Mouse (Mus musculus) megakaryocyte, embryonic 14.5 days (primary cell): ENCODE data around the gene Ociad1. TPM values are rescaled to one million over a fixed set of nuclear protein-coding genes. Genes with fewer than 3 reads are reported as not detected.
"Not testable (repeated sequence)": the region's sequence is repeated elsewhere in the genome, so short reads cannot be mapped to it uniquely, and the experiment has no call there.

ENCODE experiments used
- H3K27me3 ChIP-seq: replicated peaks from 2 replicates; pipeline ENCODE3; 2012; ENCODE audit warnings: inconsistent platforms
- H3K36me3 ChIP-seq: replicated peaks from 2 replicates; pipeline ENCODE3; 2012; ENCODE audit warnings: low read length, inconsistent platforms, mixed read lengths
- H3K4me1 ChIP-seq: 2 replicates; pipeline ENCODE4 v1.6.1; 2012; ENCODE audit warnings: inconsistent platforms
- H3K4me3 ChIP-seq: replicated peaks from 2 replicates; pipeline ENCODE3; 2012; ENCODE audit warnings: moderate library complexity, mild to moderate bottlenecking, inconsistent platforms
- H3K9me3 ChIP-seq: 2 replicates; pipeline ENCODE4 v1.6.1; 2012; ENCODE audit warnings: inconsistent platforms
- FLI1 ChIP-seq: IDR thresholded peaks from 2 replicates; pipeline ENCODE4 v1.6.1; 2012; ENCODE audit warnings: low read length, inconsistent platforms, mixed read lengths
- GATA1 ChIP-seq: IDR thresholded peaks from 3 replicates; pipeline ENCODE4 v1.6.1; 2012; ENCODE audit warnings: mixed read lengths, low read length, inconsistent platforms, borderline replicate concordance
- polyA plus RNA-seq: library from polyadenylated mRNA; stranded (reverse); fragments of >175 nt; gene quantifications from 2 replicates; pipeline ENCODE4 v1.2.3, GENCODE M21; 2012; ENCODE audit warnings: low replicate concordance; ENCODE audit not compliant: insufficient read depth

Ociad1 gene
- polyA plus RNA-seq, 1 experiment = 106 TPM

DNA sequence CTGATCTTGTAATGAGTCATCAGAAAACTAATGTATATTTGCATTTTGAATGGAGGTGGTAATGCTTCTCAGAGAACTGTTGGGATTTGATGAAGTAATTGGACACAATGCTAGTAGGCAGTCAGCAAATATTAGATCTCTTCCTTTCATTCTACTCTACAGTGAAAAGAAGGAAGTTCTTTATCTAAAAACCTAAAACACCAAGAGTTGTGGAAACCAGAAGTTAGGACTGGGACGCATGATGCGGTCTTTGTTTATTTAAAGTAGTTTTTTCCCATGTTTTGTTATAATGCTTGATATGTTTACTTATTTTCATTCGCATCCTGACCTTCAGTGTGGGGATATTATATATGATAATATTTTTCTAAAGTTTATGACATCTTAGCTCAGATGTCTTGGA, 14.7 kb downstream of the Ociad1 start:
- H3K9me3 ChIP-seq = no peaks in the 10 kb centered on the region
- peaks cover 22% of the 10 kb centered on the region for H3K4me1 ChIP-seq
- no peak for TF ChIP-seq GATA1
- TF ChIP-seq FLI1 = no peak
- H3K4me3 ChIP-seq = no peak overlapping the region
- no peaks in the 10 kb centered on the region for H3K27me3 ChIP-seq
- H3K36me3 ChIP-seq = peaks cover 97% of the 10 kb centered on the region

DNA sequence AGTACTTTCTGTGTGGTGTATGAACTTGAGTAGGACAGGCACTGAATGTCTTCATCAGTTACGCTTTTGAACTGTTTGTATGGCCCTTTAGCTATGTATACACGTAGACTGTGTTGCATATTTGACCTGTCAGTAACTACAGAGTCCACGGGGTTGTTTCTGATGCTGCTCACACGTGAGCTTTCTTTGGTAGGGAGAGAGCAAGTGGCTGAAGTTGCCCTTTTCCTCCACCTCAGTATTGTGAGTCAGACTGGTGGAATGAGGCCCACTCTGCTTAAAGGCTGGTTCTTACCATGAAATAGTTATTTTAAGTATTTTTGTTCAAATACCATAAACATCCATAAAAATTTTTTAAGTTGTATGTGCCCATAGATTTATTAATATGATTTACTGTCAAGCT, 16.9 kb downstream of the Ociad1 start:
- TF ChIP-seq GATA1 (no peak), FLI1 (no peak)
- peaks cover 96% of the 10 kb centered on the region for H3K36me3 ChIP-seq
- peaks cover 24% of the 10 kb centered on the region for H3K4me1 ChIP-seq
- H3K27me3 ChIP-seq = no peaks in the 10 kb centered on the region
- no peaks in the 10 kb centered on the region for H3K9me3 ChIP-seq
- no peak overlapping the region for H3K4me3 ChIP-seq

DNA sequence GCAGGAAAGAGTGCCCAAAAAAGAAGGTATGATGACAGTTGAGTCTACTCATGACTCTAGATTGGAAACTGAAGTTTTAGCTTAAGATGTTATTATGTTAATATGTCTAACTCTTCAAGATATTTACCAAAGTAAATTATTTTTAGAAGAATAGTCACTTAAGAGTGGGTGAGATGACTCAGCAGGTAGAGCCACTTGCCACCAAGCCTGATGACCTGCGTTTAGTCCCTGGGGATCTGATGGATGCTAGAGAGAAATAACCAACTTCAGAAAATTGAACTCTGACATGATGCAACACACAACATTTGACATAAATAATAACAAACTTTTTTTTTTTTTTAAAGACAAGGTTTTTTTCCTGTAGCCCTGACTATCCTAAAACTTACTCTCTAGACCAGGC, 17.8 kb downstream of the Ociad1 start:
- Histone ChIP-seq H3K36me3 (peaks cover 92% of the 10 kb centered on the region), H3K27me3 (no peaks in the 10 kb centered on the region), H3K4me3 (no peak overlapping the region), H3K9me3 (no peaks in the 10 kb centered on the region), H3K4me1 (peaks cover 29% of the 10 kb centered on the region)
- TF ChIP-seq GATA1 (no peak), FLI1 (no peak)

DNA sequence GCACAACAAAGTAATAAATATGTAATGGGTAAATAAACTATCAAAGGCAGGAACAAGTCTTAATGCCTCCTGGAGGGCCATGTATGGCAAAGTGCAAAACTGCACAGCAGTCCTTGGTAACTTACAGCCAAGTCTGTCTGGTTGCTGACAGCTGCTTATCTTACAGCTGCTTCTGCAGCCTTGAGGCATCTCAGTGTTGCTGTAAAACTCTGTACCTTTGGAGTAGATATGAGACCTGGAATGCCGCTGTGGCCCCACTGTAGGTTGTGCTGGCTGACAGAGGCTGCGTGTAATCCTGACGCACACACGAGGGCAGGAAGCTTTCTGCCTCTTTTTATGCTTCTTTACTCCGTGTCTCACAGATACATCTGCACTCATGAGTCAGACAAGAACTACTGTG, 18.9 kb downstream of the Ociad1 start:
- no peak overlapping the region for H3K4me3 ChIP-seq
- H3K27me3 ChIP-seq = no peaks in the 10 kb centered on the region
- H3K9me3 ChIP-seq = no peaks in the 10 kb centered on the region
- peaks cover 93% of the 10 kb centered on the region for H3K36me3 ChIP-seq
- TF ChIP-seq FLI1 (no peak), GATA1 (no peak)
- peaks cover 32% of the 10 kb centered on the region for H3K4me1 ChIP-seq

DNA sequence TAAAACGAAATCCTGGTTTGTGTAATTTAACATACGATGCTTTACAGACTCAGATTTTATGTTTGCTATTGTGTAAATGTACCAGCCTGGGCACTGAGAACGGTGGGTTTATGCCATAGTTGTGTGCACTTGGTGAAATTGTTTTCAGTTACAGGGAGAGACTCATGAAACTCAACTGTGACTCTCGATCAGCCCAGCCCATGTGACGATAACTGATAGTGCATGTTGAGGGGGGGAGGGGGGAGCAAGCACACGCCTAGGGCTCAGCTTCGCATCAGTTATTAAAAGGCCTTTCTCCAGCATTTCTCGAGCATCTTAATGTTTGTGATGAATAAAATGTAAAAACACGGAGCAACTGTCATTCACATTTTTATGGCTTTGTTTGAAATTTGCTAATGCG, 21.0 kb downstream of the Ociad1 start:
- peaks cover 92% of the 10 kb centered on the region for H3K36me3 ChIP-seq
- no peak for TF ChIP-seq FLI1
- no peak for TF ChIP-seq GATA1
- H3K4me3 ChIP-seq = no peak overlapping the region

DNA sequence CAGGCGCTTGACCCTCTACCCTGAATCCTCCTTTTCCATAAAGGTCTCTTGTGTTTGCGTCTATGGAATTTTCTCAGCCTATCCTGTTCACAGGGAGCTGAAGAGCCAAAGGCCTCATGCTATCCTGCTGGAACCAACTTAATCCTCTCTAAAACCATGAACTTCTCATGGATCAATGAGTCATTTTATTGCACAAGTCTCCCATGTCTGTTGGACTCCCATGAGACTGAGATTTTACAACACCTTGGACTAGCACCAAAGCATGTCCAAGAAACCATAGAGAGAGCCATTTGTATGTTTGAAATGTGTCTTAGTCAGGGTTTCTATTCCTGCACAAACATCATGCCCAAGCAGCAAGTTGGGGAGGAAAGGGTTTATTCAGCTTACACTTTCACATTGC, 22.1 kb downstream of the Ociad1 start:
- TF ChIP-seq GATA1 (no peak), FLI1 (no peak)
- Histone ChIP-seq H3K36me3 (peaks cover 92% of the 10 kb centered on the region), H3K9me3 (no peaks in the 10 kb centered on the region), H3K4me3 (no peak overlapping the region), H3K4me1 (peaks cover 19% of the 10 kb centered on the region), H3K27me3 (no peaks in the 10 kb centered on the region)

More for the DNA sequence above, 21.0 kb downstream of the Ociad1 start:
- no peaks in the 10 kb centered on the region for H3K27me3 ChIP-seq
- H3K4me1 ChIP-seq = peaks cover 23% of the 10 kb centered on the region
- no peaks in the 10 kb centered on the region for H3K9me3 ChIP-seq

DNA sequence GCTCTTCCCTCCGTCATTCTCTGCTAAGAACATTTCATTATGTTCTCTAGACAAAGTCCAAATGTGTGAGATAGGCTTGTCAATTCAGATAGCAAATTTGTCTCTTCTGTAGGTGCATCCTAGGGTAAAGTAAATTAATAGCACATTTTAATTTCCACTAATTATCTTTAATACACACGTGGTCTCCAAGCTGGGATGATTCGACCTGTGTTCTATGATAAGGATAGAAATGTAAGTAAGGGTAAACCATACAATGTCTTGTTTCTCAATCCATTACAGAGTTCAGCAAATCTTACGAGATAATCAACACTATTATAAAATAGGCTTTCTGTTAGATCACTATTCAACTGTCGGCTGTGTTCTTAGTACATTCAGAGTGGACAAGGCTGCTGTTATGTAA, 26.7 kb downstream of the Ociad1 start:
- Histone ChIP-seq H3K4me1 (peaks cover 22% of the 10 kb centered on the region), H3K4me3 (no peak overlapping the region), H3K36me3 (peaks cover 62% of the 10 kb centered on the region), H3K27me3 (no peaks in the 10 kb centered on the region), H3K9me3 (no peaks in the 10 kb centered on the region)
- TF ChIP-seq GATA1 = no peak
- TF ChIP-seq FLI1 = no peak

DNA sequence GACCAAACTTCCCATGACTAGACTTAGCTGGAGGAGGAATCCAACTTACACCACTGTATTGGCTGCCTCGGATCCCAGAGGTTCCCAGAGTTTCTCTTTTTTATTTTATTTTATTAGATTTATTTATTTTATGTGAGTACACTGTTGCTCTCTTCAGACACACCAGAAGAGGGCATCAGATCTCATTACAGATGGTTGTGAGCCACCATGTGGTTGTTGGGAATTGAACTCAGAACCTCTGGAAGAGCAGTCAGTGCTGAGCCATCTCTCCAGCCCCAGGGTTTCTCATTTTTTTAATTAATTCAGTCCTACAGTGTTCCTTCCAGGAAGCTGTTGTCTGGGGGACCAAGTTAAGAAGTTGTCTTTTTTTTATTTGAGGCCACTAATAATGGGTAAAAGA, 30.1 kb downstream of the Ociad1 start:
- H3K4me1 ChIP-seq = peaks cover 15% of the 10 kb centered on the region; the same call in 1 of the 2 replicates
- H3K36me3 ChIP-seq = peaks cover 45% of the 10 kb centered on the region
- not testable (repeated sequence) for H3K4me3 ChIP-seq, H3K27me3 ChIP-seq, H3K9me3 ChIP-seq

DNA sequence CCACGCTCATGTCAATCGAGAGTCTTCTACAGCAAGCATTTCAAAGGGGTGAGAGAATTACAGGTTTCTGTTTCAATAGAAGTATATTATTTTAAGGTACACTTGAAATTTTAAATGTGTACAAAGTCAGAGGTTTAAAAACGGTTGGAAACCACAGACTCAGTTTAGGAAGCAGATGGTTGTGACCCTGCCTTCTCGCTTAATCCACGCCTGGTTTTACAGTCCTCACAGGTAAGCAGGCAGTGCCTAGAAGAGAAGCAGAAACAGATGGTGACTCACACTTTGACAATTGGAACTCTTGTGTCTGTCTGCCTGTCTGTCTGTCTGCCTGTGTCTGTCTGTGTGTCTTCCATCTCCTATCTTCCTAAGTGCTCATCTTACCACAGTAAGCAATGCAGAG, 31.0 kb downstream of the Ociad1 start:
- Histone ChIP-seq H3K4me3 (no peak overlapping the region), H3K4me1 (peaks cover 15% of the 10 kb centered on the region; the same call in 1 of the 2 replicates), H3K9me3 (no peaks in the 10 kb centered on the region), H3K27me3 (no peaks in the 10 kb centered on the region), H3K36me3 (peaks cover 38% of the 10 kb centered on the region)
- TF ChIP-seq GATA1 = no peak
- TF ChIP-seq FLI1 = no peak

DNA sequence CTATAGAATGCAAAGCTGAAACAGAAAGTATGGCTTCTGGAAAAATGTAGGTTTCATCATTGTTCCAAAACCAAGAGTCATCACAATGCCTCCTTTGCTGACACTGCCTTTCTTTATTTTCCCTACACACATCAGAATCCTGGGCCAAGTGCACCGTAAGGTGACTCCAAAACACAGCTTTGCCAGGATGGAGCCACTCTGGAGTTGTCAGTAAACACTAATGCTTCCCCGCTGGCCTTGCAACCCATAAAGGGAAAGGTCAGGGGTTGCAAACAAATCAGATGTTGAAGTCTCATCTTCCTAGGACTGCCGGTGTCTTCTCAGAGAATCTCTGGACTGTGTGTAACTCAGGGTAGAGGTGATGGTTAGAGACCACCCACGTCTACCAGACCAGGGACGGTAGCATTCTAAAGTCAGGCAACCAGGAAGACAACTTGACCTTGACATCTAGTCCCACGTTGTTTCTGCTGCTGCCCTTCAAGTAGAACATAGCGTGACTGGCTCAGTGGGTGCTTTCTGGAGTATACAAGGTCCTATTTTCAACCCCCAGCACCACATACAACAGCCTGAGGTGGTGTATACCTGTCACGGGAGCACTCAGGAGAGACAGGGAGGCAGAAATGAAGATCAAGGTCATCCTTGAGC, 32.1 kb downstream of the Ociad1 start:
- H3K4me3 ChIP-seq = no peak overlapping the region
- no peaks in the 10 kb centered on the region for H3K27me3 ChIP-seq
- H3K36me3 ChIP-seq = peaks cover 27% of the 10 kb centered on the region
- H3K4me1 ChIP-seq = peaks cover 15% of the 10 kb centered on the region; the same call in 1 of the 2 replicates
- H3K9me3 ChIP-seq = no peaks in the 10 kb centered on the region
- no peak for TF ChIP-seq GATA1

DNA sequence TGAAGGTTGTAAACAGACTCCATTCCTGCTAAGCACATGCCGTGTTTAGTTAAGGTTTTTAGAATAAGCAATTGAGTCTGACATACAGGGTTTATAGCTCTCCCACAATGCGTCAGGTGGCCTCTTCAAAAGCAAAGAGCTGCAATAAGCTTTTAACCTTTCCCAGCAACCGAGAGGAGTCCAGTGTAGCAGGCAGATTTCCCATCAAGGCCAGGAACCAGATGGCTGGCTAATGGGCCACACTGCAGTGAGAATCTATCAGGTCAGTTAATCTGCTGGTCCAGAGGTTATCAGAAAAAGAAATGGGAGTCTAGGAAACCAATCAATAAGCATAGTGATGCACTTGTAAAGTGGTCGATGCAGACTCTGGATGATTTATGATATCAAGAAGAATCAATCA, 38.4 kb downstream of the Ociad1 start:
- peaks cover 12% of the 10 kb centered on the region for H3K4me1 ChIP-seq
- H3K4me3 ChIP-seq = no peak overlapping the region
- TF ChIP-seq GATA1 = no peak
- no peak for TF ChIP-seq FLI1
- no peaks in the 10 kb centered on the region for H3K27me3 ChIP-seq
- H3K36me3 ChIP-seq = peaks cover 6% of the 10 kb centered on the region
- no peaks in the 10 kb centered on the region for H3K9me3 ChIP-seq
